Mouse (Mus musculus): ENCODE data around the gene Gabrr1.
"Not testable (repeated sequence)": the region's sequence is repeated elsewhere in the genome, so short reads cannot be mapped to it uniquely, and the experiment has no call there.

Gene Gabrr1

DNA sequence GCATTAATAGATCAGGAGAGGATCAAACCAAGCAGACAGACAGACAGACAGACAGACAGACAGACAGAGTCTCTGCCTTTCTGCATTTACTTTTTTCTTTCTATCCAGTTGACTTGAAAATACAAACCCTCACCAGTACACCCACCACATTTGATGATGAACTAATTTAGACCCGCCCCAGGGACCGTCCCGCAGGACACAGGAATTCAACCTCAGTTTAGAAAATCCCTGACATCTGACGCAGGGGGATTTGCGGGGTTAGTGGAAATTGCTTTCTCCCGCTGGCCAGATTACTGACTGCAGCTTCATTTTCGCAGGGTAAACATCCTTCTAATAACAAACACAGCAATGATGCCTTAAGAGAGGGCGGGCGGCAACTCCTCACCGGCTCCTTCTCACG, at the start of gene Gabrr1:
Gabrr1 (plus strand) TSS at position 301 of the 400 bp plus-strand sequence.
- CTCF ChIA-PET, result no interaction called here

DNA sequence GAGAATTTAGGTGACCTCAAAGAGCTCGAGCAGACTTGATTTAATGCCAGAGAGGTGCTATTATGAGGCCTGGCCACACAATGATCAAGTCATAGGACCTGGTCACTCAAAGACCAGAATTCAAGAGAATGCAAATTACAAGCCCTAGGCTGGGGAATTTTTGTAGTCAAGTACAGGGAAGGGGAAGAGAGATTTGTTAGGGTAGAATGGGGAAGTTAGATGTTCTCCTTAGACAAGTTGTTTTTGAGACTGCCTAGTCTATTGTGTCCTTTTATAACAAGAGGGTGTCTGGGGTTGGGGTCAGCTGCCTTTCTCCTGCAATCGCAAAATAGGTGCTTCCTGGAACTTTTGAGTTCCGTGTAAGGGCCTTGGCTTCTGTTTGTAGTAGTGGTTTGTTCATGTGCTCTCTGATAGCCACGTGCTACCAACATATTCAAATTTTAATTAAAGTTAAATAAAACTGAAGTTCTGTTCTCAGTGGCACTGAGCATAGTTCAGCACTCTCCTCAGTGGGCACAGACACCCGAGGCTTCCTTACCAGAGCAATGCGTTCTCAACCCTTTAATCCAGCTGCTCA, 33.1 kb upstream of the Gabrr1 start:
- CTCF ChIA-PET, result no interaction called here

DNA sequence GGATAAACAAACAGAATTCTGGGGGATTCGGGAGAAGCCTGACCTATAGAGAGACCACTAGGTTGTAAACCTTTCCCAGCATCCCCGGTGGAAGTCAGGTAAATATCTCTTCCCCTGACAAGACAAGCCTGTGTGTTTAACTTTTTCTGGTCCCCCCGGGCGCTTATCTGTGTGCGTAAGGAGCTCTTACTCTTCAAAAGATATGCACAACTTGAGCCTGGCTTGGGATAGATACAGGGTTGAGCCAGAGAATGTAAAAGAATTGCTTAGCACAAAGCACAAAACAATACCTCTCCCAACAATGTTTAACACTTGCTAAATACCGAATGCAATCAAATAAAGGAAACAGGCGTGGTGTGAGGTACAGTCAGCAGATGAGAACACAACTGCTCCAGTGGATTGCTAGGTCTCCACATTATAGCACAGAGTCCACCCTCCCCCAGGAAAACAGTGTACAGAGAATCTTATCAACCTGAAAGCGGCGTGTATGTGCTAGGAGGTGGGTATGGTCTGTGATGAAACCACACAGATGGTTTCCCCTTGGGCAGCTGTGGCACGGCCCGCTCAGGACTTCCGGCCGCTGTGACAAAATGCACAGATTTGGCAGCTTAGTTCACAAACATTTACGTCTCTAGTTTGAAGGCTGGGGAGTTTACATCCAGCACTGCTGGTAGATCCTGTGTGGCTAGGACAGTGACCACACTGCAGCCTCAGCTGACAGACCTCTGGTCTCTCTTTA, 22.4 kb upstream of the Gabrr1 start:
- CTCF ChIA-PET, result interaction anchor here (0.5 to 0.9 kb wide), 2 partner anchors 141 to 367 kb away, joined by 5 to 8 read pairs; no protein-coding TSS in a partner anchor

DNA sequence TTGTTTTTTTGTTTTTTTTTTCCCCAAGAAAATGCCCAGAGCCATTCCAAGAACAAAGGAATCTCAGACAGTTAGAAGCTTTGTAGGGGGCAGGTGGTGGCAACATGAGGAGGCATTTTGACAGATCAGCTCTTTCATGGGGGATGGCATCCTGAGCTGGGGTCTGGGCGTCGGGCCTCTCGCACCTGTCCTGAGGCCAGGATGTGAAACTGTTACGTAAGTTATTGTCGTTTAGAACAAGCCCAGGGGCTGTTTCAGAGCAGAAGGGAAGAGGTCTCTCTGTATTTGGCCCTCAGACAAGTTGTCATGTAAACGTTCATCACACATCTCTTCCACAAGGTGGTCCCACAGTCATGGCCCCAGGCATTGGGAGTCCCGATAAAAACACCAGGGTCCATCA, 21.5 kb upstream of the Gabrr1 start:
- CTCF ChIA-PET, result interaction anchor here (0.5 kb wide), 1 partner anchor 145 kb away, joined by 3 read pairs; no protein-coding TSS in a partner anchor

DNA sequence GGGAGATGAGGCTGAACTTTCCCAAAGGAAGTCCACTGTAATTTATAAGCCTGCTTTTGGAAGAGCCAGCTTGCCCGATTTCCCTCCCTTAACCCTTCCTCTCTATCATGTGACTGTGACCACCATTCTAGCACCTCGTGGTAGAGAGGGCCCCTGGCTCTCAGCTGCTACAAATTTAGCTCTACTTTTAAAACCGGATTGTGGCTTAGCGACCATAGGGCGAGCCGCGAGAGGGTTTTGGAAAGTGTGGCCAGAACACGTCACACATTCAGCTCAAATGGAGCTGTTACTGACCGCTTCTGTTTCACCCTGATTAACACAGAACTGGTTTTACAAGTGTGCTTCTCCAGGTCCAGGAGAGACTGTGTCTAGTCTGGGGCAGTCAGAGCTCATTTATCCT, 21.0 kb upstream of the Gabrr1 start:
- CTCF ChIA-PET, result interaction anchor here (0.5 kb wide), 1 partner anchor 145 kb away, joined by 3 read pairs; no protein-coding TSS in a partner anchor

DNA sequence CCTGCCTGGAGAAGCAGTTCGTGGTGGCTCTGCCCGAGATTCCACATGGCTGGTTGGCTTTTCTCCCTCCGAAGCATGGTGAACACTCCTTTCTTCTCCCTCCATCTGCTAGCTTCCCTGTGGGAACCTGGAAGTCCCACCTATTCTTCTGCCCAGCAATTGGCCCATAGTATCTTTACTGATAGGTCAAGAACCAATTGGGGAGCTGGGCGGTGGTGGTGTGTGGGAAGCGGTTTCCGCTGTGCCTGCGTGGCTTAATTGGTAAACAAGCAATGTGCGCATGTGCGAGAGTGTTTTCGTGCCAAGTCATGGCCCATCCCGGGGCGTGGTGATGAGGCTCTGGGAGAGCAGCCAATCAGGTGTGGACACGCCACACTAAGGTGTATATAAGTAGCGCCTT, 19.5 kb upstream of the Gabrr1 start:
- CTCF ChIA-PET, result not testable (repeated sequence)

DNA sequence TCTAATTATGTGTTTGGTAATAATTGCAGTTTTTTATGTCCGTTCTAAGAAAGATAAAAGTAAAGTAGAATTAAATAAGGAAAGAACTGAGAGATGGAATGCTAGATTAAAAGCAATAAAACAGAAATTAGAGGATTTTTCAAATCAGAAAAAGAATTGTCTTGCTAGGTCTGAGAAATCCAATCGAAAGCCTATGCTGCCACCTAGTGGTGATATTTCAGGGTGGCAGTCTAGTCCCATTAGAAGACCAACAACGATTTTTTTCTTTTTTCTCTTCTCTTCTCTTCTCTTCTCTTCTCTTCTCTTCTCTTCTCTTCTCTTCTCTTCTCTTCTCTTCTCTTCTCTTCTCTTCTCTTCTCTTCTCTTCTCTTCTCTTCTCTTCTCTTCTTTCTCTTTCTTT, 13.2 kb upstream of the Gabrr1 start:
- CTCF ChIA-PET, result interaction anchor here (0.6 to 0.7 kb wide), 4 partner anchors 9 to 1539 kb away, joined by 3 to 14 read pairs (median 4); partner anchors contain the start of gene Ankrd6

DNA sequence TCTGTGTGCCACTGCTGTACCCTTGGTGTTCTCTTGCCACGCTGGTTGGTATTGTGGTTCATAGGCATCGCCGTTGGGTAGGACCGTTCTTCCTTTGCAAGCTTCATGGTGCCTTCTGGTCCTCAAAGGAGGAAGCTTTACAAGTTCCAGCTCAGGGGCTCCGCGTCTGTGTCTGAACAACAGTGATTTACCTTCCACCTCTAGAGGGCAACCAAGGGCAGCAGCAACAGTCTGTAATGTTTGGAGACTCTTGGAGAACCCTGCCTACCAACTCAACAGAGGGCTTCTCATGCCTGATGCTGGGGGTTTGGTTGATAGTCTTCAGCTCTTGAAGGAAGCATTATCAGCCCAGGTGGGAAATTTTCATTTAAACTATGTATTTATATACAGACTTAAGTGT, 7.8 kb upstream of the Gabrr1 start:
- CTCF ChIA-PET, result no interaction called here

DNA sequence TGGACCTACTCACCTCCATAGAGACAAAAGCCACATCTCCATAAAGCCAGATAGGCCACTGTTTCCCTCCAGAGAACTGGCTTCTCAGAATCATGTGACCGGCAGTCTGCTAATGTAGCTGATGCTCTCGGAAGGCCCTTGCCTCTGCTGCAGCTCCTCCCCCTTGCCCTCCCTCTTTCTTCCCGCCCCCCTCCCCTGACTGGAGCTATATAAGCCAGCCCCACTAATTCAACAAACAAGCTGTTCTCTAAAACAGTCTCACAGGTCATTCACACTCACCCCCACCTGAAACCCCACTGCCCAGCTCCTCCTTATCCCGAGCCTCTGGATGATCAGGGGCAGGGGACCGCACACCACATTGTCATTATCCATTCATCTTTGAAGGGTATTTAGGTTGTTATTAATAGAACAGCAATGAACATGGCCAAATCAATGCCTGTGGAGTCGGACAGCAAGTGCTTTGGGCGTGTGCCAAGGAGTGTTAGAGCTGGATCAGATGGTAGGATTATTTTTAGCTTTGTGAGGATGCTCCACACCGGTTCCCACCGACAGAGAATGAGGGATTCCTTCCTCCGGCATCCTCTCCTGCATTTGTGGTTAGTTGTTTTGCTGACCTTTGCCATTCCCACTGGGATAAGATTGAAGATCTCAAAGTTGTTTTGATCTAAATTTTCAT, 6.8 kb upstream of the Gabrr1 start:
- CTCF ChIA-PET, result interaction anchor here (0.9 kb wide), 1 partner anchor 9 kb away, joined by 3 read pairs; no protein-coding TSS in a partner anchor

DNA sequence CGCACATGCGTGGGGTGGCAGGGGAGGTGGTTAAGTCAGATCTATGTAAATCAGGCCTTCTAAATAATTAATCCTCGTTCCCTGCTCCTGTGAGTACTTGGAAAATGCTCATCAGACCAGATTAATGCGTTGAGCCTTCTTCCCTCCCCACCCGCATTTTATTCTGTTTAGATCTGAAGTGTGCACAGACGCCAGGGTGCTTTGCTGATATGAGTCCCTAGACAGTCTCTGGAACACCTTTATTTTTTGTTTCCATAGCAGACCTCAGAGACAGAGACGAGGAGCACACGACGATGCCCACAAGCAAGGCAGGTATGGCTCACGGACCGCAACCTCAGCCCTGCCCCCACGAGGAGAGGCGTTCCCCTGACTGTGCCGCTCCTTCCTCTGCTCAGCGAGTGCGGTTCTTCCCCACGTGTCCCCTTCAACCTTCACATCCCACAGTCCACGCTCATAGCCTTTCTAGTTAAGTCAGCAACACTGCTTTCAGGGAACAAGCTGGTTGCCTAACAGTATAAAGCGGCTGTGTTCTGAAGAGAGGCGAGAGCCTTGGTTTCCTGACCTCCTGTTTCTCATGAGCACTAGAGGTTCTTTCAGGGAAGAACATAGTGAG, 14.5 kb downstream of the Gabrr1 start:
- CTCF ChIA-PET, result interaction anchor here (0.6 kb wide), 1 partner anchor 124 kb away, joined by 4 read pairs; no protein-coding TSS in a partner anchor

DNA sequence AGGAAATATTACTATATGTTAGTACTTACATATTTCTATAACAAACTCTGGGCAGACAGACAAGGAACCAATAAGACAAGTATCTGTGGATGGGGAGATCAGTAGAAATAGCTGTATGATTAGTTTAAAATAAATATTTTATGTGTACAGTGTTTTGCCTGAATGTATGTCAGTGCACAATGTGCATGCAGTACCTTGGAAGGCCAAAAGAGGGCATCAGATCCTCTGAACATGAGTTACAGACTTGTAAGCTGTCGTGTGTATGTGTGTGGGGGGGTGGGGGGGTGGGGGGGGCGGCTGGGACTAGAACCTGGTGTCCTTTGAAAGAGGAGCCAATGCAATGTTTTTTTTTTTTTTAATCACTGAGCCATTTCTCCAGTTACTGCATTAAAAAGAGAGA, 15.5 kb downstream of the Gabrr1 start:
- CTCF ChIA-PET, result interaction anchor here (0.5 to 1.7 kb wide), 4 partner anchors 54 to 273 kb away, joined by 3 to 6 read pairs (median 4); no protein-coding TSS in a partner anchor

DNA sequence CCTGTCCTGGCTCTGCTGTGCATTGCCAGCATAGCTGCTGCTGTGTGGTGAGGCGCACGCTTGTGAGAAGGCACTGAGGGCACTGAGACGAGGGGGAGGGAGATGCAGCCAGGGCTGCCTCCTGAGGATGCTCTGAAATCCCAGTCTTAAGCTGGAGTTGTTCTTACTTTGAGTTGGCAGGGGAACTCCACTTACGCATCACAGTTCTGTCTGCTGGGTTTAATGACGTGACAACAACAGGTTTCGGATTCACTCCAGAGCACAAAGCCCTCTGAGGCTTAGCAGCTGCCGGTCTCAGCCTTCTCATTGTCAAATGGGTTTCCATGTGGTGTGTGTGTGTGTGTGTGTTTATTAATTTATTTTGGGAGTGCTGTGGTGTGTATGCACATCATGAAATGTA, 16.8 kb downstream of the Gabrr1 start:
- CTCF ChIA-PET, result interaction anchor here (0.6 to 0.8 kb wide), 2 partner anchors 8 to 557 kb away, joined by 3 read pairs; no protein-coding TSS in a partner anchor

DNA sequence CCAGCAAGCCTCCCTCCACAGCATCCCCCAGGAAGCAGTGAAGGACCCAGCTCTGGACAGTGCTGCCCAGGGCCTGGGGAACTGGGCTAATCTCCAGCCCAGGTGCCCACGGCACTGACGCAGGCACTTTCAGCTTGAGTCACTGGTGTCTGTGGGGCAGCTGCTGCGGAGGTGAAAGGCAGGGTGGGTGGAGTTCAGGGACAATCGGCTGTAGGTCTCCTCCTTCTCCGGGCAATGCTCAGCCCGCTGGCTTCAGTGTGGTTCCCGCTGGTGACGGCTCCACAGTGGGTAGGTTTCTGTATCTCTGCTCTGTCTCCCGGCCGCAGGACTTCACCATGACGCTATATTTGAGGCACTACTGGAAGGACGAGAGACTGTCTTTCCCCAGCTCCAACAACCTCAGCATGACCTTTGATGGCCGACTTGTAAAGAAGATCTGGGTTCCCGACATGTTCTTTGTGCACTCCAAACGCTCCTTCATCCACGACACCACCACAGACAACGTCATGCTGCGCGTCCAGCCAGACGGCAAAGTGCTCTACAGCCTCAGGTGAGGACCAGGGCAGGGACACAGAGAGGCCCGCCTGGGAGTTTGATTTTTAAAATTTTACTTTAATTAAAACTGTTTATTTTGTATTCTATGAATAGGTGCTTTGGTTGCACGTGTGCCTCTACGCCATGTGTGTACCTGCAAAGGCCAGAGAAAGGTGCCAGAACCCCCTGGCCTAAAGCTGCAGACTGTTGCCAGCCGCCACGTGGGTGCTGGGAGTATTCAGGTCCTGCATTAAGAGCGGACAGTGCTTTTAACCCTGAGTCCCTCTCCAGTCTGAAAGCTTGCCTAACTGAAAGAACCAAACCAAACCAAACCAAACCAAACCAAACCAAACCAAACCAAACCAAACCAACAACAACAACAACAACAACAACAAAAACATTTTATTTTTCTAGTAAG, 20.0 kb downstream of the Gabrr1 start:
- CTCF ChIA-PET, result no interaction called here

DNA sequence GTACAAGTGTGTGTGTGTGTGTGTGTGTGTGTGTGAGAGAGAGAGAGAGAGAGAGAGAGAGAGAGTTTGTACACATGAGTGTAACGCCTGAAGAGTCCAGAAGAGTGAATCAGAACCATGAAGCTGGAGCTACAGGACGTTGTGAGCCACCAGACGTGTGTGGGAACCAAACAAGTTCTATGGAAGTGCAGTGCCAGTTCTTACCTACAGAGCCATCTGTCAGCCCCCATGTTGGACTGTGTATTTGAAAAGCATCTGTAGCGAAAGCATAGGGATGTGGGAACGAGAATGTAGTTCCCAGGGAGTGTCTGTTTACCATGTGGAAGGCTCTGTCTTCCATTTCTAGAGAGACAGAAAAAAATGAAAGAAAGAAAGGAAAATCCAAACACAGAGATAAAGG, 51.2 kb downstream of the Gabrr1 start:
- CTCF ChIA-PET, result no interaction called here

DNA sequence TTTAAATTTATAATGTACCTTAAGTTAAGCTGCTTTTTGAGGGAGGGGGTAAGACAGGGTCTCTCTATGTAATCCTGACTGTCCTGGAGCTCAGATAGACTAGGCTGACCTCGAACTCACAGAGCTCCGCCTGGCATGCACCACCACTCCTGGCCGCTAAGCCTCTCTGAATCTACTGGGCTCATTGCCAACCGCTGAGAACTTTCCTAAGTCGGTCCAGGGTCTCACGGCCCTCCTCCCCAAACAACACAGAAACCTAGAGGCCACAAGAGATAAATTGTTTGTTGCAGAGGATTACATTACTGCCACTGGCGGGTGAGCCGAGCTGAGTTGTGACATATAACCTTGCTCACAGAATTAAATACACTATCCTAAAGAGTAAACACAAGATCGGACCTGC, 55.8 kb downstream of the Gabrr1 start:
- CTCF ChIA-PET, result no interaction called here

DNA sequence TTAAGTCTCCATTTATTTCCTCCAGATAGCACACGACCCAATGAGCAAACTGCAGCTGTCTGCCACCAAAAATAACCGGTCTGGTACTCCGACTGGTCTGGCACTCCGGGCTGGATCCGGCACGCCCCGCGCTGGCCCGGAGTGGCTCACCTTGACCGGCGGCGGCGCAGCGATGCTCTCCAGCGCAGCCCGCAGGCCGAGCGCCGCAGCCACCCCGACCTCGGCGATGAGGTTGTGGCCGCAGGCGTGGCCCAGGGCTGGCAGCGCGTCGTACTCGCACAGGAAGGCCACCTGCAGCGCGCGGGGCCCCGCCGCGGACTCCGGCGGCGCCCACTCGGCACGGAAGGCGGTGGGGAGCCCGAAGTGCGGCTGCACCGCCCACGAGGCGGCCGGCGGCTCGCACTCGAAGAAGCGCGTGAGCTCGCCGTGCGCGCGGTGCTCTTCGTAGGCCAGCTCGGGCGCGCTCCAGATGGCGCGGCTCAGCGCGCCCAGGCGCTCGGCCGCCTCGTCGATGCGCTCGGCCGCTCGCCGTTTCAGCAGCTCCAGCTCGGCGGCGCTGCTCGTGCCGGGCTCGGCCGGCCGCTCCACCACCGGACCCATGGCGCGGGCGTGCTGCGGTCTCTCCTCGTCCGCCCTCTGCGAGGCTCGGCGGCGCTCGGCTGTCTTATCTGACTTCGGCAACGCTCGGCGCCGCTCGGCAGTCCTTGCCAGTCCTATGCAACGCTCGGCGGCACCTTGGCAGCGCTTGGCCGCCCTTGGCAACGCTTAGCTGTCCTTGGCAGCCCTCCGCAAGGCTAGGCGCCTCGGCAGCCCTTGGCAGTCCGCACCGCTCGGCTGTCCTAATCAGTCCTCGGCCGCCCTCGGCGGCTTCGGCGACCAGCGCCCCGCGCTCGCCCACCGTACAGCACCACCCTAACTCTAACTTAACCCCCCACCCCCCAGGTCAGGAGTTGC, 56.7 kb downstream of the Gabrr1 start:
- CTCF ChIA-PET, result no interaction called here

DNA sequence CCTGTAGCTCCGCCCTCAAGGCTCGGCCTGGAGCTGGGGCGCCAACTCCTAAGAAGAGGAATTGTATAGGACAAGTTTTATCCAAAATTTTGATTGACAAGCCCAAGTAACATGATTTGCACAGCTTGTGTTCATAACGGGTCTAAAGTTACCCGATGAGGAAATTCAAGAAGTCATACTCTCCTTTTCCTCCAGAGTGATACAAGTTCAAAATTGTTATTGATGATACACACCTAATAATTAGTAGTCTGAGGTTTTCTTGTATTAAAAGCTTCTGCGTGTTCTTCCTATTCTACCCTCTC, 57.4 kb downstream of the Gabrr1 start, which contains the start of gene Pm20d2:
Pm20d2 (minus strand) TSS at position 3 of the 302 bp plus-strand sequence.
- CTCF ChIA-PET, result no interaction called here

DNA sequence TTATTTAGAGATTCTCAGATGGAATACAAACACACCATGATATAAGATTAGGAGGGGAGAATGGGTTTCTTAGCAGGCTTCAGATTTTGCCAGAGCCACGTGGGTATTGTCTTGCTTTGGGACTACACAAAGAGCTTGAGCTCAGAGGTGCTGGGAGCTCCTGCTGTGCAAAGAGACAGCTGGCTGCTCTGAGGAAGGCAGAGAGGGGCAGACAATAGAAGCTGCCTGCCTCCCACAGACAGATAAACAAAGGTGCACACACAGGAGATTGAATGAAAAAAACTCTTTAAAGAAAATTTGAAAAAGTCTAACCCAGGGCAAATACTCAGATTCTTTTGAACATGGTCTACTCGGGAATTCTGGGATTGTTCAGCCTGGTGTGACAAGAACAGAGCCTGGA, 65.8 kb downstream of the Gabrr1 start:
- CTCF ChIA-PET, result no interaction called here

DNA sequence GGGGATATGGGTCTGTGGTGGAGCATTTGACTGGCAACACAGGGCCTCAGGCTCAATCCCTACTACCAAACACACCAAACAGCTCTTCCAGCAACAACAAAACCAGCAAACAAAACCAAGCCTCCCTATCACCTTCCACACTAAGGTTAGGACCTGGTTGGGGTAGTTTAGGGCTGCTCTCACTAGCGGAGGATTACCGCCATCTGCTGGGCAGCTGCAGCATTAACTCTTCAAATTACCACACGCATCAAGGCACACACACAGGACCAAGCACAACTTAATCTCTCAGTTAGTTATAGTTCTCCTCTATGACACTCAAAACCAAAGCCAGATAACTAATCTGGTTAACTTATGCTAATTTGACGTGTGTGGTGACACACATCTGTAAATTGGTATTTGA, 72.4 kb downstream of the Gabrr1 start:
- CTCF ChIA-PET, result no interaction called here

DNA sequence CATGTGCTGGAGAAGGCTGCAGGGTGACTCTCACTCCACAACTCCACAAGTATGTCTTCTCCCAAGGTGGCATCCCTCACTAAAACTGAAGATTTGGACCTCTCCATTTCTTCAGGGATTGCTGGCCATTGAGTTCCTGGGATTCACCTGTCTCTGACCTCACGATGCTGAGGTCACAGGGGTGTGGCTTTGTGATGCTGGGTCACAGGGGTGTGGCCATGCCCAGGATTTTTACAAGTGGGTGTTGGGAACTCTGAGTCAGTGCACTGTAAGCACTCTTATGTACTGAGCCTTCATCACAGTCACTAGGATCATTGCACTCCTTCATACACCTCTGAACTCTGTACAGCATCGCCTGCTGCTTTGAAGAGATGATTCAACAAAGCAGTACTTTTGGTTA, 75.2 kb downstream of the Gabrr1 start:
- CTCF ChIA-PET, result no interaction called here
